Mouse (Mus musculus) naive thymus-derived CD4-positive, alpha-beta T cell, adult 2 months (primary cell): ENCODE data around the gene Znrd1as.

Experiments used
- DNase-seq: peaks from one replicate; pipeline ENCODE4 v3.0.0-alpha.2; 2011; ENCODE audit warnings: low read depth

Znrd1as gene

DNA sequence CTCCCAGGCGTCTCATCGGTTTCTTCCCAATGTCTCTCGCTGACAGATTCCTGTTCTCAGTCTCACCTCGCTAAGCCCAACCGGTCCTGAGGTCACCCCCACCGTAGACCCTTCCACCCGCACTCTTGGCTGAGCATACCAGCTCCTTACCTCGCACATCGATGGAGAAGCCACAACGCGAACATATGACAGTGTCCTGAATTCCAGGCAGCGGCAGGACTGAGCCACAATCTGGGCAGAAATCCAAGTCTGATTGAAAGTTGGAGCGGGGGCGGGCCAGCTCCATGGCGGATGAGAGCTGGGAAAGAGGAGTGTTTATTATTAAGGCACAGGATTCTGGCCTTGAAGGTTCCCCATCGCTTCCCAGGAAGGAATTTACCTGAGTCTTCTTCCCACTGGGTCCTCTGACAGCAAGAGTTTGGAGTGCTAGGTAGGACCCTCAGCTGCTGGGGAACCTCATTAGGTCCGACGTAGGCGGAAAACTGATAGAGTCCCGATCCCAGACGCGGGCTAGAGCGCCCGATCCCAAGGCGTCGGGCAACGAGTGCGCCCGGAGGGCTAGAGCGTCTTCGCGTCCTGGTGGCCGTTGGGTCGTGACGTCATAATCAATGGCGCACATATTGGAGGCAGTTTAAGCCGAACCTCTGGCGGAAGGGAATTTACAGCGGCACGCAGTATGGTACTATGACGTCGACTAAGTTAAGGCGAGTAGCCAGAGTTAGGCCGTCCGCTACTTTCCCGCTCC is at the start of gene Znrd1as, which contains the start of gene Znrd1:
Gene Znrd1as, plus strand, starts transcription at position 594 of the 745 bp plus-strand sequence.
Gene Znrd1, minus strand, starts transcription at position 561 of the 745 bp plus-strand sequence.
- peak; percentile 92 for DNase-seq

DNA sequence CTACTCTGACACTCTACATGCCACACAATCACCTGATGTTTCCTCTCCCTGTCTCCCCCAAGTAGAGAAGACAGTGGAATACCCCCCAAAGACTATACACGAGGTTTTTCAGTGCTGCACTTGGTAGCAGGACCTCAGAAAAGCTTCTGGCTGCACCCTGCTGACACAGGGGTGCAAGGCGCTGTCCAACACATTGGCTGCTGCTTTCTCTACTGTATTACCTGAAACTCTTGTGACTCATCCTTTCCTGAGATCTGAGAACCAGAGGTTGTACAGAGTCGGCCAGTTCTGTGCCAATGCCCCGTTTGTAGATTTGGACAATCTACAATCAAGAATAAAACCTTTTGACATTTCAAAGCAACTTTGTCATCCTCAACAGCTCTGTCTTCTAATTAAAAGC is 48.6 kb upstream of the Znrd1as start:
- no peak for DNase-seq

DNA sequence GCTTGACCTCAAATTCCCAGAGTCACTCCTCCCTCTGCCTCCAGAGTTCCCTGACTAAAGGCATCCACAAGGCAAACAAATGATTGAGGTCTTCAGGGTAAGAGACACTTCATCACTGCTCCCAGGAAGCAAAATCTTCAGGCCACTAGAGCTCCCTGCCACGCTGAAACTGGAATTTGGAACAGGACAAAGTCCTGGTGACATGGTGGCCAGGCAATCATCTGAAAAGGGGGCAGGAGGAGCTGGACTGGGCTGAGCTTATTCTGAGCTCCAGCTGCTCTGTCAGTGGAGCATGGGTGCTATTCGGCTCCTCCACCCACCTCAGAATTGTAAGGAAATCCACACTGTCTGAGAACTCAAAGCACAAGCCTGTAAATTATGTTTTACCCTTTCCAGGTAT is 46.4 kb upstream of the Znrd1as start:
- no peak for DNase-seq

DNA sequence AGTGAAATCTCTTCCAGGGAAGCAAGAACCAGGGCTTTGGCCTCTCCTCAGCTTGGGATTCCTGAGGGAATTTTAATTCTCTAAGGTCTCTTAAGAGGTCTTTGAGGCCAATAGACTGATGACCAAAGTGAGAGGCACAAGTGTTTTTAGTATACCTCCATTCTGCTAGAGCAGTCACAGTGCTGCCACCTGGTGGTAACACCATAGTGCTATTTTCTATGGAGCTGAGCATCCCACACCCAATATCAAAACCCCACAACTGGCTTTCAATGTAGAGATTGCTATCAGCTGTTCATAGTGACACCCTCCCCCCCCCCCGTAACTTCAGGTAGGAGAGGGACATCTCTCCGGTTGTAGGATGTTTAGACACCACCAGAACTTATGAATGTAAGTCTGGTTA is 44.3 kb upstream of the Znrd1as start:
- peak; percentile 88 for DNase-seq

DNA sequence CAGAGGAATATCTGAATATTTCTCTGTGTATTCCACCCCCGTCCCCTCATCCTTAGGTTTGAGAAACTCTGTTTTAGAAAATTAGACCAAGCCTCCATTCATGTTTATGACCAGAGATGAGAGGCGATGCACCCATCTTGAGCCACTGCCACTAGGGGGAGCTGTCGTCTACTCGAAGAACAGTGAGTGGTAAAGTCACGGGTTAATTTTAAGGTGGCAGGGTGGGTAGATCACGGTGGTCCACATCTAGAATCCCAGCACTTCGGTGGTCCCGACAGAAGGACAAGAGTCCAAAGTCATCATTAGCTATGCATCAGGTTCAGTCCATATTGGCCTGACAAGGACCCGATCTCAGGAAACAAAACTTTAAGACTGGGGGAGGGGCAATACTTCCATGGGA is 43.3 kb upstream of the Znrd1as start:
- DNase-seq, result peak; percentile 73

DNA sequence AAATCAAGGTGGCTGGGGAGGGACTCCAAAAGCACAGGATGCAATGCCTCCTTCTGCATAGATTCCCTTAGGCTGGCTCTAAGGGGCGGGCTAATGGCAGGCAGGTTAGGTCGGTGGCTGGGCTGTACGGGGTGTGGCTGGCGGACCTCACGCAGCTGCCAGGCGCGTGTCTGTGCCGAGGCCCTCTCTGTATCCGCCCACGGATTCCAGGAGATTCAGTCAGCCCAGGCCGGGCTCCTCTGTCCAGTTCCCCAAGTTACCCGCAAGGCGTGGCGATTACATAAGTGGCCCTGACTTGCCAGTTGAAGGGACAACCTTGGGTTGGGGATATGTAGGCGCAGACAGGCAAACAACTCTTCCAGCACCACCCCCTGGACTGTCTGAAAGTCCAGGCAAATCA is 38.2 kb upstream of the Znrd1as start:
- DNase-seq, result no peak

DNA sequence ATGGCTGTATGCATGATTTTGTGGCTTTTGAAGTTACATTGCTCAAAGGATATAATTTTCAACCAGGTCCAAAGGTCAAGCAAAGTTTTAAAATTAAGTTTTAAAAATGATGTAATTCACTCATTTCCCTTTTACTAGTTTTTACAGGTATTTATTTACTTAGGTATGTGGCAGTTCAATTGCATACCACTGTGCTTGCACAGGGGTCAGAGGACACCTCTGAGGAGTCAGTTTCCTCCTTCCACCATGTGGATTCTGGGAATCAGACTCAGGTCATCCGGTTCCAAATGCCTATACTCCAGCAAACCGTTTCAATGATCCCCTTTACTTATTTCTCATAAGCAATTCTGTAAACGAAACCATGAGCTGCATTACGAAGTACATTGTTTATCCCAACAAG is 35.7 kb upstream of the Znrd1as start:
- DNase-seq, result no peak

DNA sequence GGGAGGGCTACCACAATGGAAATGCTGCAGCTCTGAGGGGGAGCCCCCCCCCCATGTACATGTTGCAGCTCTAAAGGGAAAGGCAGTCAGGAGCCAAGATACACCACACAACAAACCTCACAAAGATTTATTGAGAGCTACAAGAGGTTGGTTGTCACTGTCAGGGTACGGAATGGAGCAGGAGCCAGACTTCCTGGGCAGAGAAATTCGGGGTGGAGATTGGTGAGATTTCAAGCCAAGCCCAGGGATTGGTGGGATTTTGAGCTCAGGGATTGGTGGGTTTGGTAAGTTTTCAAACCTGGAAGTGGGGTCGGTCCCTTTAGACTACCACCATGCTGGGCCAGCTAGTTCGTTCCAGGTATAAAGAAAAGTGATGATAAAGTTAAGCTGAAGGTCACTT is 34.9 kb upstream of the Znrd1as start:
- DNase-seq, result no peak

DNA sequence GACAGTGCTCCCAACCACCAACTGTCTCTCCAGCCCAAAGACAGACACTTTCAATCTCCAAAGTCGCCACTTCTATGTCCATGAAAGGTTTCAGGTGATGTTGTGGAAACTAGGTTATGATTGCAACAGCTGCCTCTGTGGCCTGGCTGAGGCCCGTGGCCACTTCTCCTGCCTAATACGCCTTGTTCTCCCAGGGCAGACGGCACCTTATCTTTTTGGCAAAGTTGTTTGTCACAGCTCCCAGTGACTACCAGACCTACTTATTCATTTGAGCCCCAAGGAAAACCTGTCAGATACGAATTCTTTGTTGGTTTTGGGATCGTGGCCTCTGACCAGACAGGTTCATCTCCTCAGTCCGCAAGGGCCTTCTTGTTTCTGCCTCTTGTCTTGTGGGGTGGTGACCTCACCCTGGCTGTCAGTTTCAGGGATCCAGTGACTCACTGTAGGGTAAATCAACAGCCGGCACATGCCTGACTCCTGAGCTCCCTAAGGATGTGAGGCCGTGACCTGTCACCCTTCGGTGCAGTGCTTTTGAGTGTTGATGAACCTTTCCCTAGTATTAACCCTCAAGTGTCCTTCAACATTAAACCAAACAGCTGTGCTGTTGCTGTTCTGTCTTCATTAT is 30.8 kb upstream of the Znrd1as start:
- DNase-seq, result no peak

DNA sequence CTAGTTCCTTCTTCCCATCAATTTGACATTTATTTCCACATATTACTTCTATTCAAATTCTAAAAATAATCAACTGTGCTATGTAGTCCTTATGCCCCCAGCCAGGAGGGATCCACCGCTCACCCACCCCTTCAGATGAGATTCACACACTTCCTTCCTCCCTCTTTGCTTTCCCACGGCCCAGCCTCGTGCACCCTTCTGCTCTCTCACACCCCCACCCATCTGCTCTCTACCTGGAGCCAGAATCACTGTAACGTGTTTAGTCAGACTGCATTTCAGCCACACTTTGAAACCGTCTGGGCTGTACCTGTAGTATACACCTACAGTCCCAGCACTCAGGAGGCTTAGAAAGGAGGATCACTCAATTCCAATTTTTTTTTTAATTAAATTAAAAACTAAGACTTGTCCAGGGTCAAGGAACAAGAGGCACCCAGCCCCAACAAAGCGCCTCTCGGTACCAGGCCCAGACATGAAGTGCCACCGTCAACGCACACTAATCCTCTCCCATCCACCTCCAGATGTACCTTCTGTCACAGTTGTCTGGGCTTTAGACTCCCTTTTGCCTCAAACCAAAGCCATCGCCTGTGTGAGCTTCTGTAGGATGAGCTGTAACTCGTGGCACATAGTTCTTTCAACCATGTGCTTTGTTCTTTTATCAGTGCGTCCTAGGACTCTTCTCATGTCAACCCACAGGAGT is 29.0 kb upstream of the Znrd1as start:
- no peak for DNase-seq

DNA sequence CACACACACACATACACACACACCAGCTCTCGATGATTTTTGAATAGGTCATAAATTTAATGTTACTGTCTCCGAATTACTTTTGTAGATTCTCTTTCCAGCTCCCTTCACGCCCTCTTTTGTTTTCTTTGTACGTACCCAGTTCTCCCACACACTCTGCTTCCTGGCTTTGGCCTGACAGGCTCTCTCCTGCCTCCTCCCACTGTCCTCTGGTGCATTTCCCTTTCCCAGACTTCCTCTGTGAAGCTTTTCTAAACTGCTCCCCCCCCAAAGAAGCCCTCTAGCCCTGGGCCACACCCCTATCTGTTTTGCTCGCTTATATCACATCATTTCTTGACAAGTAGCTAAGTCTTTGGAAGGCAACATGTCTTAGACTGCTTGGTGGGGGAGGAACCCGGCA is 28.2 kb upstream of the Znrd1as start:
- DNase-seq, result no peak

DNA sequence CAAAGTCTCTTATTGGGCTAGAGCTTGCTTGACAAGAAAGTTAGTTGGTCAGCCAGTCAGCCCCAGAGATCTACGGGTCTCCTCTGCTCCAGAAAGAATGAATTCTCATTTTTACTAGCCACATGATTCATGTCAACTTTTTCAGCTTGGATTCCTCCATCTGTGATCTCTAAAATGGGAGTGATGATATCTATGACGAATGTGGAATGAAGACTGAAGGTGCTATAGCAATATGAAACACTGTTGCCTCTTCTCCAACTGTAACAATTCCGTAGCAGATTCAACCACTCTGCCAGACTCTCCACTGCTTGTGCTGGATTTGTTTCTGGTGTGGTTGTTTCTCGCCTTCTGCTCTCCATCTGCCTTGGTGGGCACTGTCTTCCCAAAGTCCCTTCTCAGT is 27.3 kb upstream of the Znrd1as start:
- no peak for DNase-seq

DNA sequence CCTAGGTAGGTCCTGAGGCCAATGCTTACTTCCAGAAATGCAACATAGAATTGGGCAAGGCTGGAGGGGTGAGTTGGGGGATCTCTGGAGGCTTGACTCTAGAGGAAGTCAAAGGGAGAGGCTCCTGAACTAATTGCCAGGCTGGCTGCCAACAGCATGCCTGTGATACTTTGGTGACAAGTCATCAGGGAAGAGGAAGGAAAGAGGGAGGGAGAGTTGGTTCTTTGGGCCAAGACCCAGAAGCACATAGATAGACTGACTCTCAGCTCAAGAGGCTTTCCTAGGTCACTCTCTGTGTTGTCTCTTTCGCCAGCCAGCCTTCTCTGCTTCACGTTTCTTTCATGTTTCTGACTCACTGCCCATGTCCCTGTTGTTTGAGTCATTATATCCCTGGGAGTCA is 26.6 kb upstream of the Znrd1as start:
- no peak for DNase-seq

DNA sequence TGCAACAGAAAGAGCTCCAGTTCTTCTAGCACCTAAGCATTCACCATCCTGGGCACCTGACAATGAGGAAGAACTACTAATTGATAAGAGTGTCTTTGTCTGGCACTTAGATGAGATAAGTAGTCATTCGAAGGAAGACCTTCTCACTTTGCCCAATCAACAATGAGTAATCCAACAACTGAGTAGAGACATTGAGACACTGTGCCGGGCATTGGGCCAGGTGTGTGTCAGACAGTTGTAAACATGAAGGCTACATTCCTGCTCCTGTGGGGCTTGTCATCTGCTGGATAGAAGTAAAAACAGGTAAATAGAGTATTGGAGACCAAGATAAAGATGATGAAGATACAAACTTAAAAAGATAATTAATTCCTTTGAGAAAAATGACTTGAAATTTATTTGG is 20.3 kb upstream of the Znrd1as start:
- DNase-seq, result no peak

DNA sequence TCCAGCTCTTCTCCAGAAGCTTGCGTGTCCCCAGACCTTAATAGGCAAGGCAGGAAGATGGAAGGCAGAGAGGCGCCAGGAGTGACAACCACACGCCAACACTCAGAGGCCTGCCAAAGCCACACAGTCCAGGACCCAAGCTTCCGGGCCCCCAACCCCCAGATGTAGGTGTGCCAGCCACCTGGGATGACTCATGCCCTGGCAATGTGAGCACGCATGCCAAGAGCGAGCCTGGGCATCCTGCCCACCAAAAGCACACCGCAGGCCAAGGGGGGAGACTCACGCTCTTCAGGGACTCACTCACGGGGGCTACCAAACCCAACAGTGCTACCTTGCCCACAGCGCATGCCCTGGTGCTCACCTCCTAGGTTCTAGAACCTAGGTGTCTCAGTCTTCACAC is 16.0 kb upstream of the Znrd1as start:
- DNase-seq, result peak; percentile 61

DNA sequence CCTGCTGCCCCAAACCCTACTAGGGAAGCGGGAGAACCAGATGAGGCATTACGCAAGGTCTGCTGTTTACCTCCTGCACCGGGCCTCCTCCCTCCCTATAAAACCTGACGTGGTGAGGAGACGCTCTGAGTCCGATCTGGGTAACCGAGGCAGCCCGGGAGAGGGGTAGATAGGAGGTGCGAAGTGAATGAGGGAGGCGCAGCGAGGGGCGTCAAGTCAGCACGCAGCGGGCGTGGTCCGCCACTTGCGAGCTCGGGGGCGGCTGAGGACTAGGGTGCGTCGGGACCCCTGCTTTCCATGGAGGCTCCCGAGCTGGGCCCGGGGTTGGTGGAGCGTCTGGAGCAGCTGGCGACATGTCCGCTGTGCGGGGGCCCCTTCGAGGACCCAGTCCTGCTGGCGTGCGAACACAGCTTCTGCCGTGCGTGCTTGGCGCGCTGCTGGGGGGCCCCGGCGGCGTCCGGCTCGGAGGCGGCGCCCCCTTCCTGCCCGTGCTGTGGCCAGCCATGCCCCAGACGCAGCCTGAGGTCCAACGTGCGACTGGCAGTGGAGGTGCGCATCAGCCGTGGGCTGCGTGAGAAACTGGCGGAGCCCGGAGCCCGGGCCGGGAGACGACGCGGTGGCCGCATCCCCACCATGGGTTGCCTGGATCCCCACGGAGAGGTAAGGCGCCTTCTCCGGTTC is 15.5 kb upstream of the Znrd1as start, which contains the start of gene Rnf39:
Gene Rnf39, plus strand, starts transcription at position 128 of the 681 bp plus-strand sequence.
- DNase-seq, result peak; percentile 26

DNA sequence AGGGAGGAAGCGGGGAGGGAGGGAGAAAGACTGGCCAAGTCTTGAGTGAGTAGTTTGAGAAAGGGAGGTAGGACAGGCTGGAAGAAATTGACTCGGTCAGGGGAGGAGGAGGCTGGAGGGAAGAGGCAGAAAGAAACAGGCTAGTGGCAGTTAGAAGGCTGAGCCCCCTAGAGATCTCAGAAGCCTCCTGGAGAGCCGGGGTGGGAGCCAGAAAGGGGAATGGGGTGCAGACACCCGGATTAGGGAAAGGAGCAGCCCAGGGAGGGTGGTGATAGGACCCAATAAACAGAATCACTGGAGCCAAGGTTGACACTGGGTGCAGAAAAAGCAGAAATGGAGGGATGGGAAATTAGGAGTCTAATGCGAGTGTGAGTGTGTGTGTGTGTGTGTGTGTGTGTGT is 14.7 kb upstream of the Znrd1as start:
- no peak for DNase-seq

DNA sequence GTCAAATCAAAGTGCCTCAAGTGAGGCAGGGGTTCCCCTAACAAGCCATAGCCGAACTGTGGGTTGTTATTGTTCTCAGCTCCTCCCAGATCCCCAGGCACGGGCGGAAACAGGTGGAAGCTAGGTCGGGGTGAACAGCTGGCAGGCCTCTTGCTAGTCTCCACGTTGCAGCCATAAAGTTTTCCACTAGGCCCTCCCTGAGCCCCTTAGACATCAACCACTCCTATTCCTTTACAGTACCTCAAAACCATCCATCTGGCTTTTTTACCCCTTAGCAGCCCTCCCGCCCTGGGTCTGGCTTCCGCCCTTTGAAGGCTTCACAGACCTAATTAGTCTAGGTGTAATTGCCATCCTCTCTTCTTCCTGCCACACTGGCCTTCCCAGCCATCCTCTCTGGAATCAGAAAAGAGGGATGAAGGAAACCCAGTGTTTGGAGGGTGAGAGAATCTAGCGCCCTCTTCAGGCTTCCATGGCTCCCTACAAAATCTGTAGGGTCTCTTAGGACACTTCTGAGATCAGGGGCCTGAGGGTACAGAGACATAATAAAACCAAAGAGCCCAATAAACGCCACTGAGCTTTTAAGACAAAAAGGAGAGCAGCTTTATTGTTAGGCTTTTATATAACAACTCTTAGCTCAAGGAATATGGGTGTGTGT is 14.1 kb upstream of the Znrd1as start:
- DNase-seq, result peak; percentile 69

DNA sequence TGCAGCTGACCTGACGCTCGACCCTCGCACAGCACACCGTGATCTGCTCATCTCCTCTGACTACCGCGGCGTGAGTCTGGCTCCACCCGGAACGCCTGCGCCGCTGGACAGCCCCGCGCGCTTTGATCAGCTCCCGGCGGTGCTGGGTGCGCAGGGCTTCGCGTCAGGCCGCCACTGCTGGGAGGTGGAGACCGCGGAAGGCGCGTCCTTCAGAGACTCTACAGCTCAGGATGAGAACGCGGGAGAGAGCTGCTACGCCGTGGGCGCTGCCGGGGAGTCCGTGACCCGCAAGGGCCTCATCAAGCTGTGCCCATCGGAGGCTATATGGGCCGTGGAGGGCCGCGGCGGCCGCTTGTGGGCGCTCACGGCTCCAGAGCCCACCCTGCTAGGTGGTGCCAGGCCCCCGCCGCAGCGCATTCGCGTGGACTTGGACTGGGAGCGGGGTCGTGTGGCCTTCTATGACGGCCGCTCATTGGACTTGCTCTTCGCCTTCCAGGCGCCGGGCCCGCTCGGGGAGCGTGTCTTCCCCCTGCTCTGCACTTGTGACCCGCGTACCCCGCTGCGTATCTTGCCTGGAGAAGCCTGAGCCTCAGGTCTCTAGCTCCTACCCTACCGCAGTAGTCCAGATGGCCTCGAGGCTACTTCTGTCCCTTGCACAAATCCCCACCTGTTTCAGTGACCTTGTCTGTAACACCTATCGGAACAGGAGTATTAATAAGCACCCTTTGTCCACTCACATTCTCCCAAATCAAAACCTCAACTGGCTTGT is 11.2 kb upstream of the Znrd1as start:
- peak; percentile 57 for DNase-seq

DNA sequence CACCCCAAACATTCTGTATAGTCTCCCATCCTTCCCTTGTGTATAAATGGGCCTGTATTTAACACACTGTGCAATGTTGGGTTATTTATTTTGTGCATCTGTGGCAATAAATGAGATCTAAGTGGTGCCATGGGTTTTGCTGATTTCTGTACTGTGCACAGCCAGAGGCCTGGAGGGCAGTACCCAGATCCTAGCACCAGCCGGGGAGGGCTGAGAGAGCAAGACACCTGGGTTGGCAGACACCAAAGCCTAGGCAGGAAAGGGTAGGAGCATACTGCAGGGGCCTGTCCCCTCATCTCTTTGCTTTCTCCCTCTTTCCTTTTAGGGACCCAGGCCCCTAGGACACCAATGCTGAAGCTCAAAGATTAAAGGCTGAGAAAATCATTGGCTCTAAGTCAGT is 10.1 kb upstream of the Znrd1as start:
- DNase-seq, result no peak

DNA sequence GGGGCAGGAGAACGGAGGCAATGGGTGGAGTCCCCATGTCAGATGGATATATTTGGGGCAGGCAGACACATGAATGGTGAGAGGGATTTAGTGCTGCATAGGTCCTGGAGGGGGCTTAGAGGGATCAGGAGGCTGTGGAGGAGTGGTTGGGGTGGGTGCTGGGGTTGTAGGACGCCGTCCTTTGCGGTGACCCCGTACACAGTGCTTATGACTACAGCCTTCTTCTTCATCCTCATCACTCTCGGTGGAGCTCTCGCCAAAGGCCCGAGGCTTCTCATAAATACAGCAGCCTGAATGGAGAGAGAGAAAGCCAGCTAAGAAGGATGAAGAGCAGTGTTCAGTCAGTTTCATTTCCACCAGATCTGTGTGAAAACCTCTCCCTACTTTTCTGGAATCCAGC is 9.1 kb upstream of the Znrd1as start:
- no peak for DNase-seq
